In the genomic region with DNA sequence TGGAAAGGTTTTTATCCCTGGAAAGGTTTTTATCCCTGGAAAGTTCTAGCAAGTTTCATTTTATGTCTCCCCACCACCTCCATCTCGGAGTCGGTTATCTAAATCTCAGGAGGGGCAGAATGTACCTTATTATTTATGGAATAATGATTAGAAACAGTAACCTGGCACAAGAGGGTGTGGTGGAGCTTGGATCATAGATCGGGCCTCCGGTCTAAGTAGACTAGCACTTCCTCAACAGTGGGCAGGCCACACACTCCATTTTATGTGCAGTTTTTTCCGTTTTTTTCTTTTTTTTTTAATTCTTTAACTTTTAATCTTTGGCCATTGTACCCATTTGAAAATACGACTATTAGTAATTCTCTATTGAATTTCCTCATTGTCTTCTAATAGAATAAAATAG, we compare ENCODE assay signal across 15 mouse cellular contexts. TPM values are rescaled to one million over a fixed set of nuclear protein-coding genes. Genes with fewer than 3 reads are reported as not detected.
A peak's percentile ranks its signal among the peaks of the same experiment; 100 is the strongest.
DNase-seq lines count a peak whose midpoint lies in the region; ATAC-seq and TF ChIP-seq lines count a peak whose summit lies in the region.
"Had no signal": no experiment of that assay in that cellular context is flagged by ENCODE, and none has a peak within 500 bp of the region (broad histone marks: within the 10 kb centered on the region; RNA-seq: fewer than 3 reads in every experiment).

No protein-coding gene starts in this region.

- 0 out of 2 replicates have a peak overlapping the region, but pooled peaks have one; percentile 19 for H3K4me3 ChIP-seq in liver, adult 2 months (ENCODE audit: insufficient read depth, low read depth, low read length)
- no peak overlapping the region for H3K4me3 ChIP-seq in liver, embryonic 11.5 days (ENCODE audit: low read depth, low read length)
- H3K4me3 ChIP-seq in megakaryocyte, embryonic 14.5 days (replicated peaks) = peak overlapping the region; percentile 89
- no peak overlapping the region for H3K4me3 ChIP-seq in hindbrain, embryonic 11.5 days (ENCODE audit: low read depth, low read length)
- H3K4me3 ChIP-seq: limb, embryonic 12.5 days; midbrain, embryonic 13.5 days; neural tube, embryonic 13.5 days had no signal

- TF ChIP-seq CTCF in liver, adult 2 months (IDR thresholded peaks at IDR 0.05; ENCODE audit: low read depth, low read length) = no peak

- H3K27ac ChIP-seq in liver, adult 2 months (replicated peaks; ENCODE audit: insufficient read depth, low read depth, low read length) = peak overlapping the region; percentile 31; the same call in 1 of the 2 replicates
- H3K27ac ChIP-seq in liver, embryonic 11.5 days (ENCODE audit: low read depth, low read length) = no peak overlapping the region
- H3K27ac ChIP-seq in hindbrain, embryonic 11.5 days (ENCODE audit: low read depth, low read length) = no peak overlapping the region
- H3K27ac ChIP-seq: limb, embryonic 12.5 days; midbrain, embryonic 13.5 days; neural tube, embryonic 13.5 days had no signal

- peaks cover 10% of the 10 kb centered on the region; the same call in 1 of the 2 replicates for H3K36me3 ChIP-seq in liver, adult 2 months (ENCODE audit: control insufficient read depth, insufficient read depth, low read length)
- peaks cover 5% of the 10 kb centered on the region for H3K36me3 ChIP-seq in liver, embryonic 11.5 days (ENCODE audit: control insufficient read depth, insufficient read depth, low read length)
- H3K36me3 ChIP-seq in megakaryocyte, embryonic 14.5 days (replicated peaks; ENCODE audit: low read length) = peaks cover 46% of the 10 kb centered on the region
- no peaks in the 10 kb centered on the region for H3K36me3 ChIP-seq in hindbrain, embryonic 11.5 days (ENCODE audit: control insufficient read depth, insufficient read depth, low read length)
- H3K36me3 ChIP-seq: midbrain, embryonic 13.5 days; neural tube, embryonic 13.5 days had no signal

- WGBS in liver, adult 2 months = 83% methylated on average over 6 of the region's 6 CpGs
- WGBS in liver, embryonic 11.5 days = 87% methylated on average over 6 of the region's 6 CpGs
- WGBS in hindbrain, embryonic 11.5 days = 91% methylated on average over 6 of the region's 6 CpGs

- H3K9me3 ChIP-seq in liver, embryonic 11.5 days (ENCODE audit: control insufficient read depth, low read length) = no peaks in the 10 kb centered on the region; the same call in 1 of the 2 replicates
- peaks cover 7% of the 10 kb centered on the region; the same call in 1 of the 2 replicates for H3K9me3 ChIP-seq in megakaryocyte, embryonic 14.5 days
- H3K9me3 ChIP-seq in hindbrain, embryonic 11.5 days (ENCODE audit: control insufficient read depth, low read length) = no peaks in the 10 kb centered on the region
- H3K9me3 ChIP-seq: midbrain, embryonic 13.5 days; neural tube, embryonic 13.5 days had no signal

- H3K4me2 ChIP-seq in liver, embryonic 11.5 days = no peak overlapping the region
- H3K4me2 ChIP-seq in hindbrain, embryonic 11.5 days (replicated peaks; ENCODE audit: low read depth, low read length) = no peak overlapping the region
- H3K4me2 ChIP-seq: limb, embryonic 12.5 days; midbrain, embryonic 13.5 days; neural tube, embryonic 13.5 days had no signal

- no peak for TF ChIP-seq POLR2A in liver, adult 2 months (IDR thresholded peaks at IDR 0.05; ENCODE audit: extremely low read depth, insufficient read depth, low read length)

- no peaks in the 10 kb centered on the region for H3K27me3 ChIP-seq in liver, adult 2 months (ENCODE audit: control insufficient read depth, insufficient read depth, low read length)
- no peaks in the 10 kb centered on the region for H3K27me3 ChIP-seq in liver, embryonic 11.5 days (replicated peaks; ENCODE audit: control insufficient read depth, insufficient read depth, low read length)
- no peaks in the 10 kb centered on the region for H3K27me3 ChIP-seq in megakaryocyte, embryonic 14.5 days (replicated peaks)
- H3K27me3 ChIP-seq in hindbrain, embryonic 11.5 days (ENCODE audit: control insufficient read depth, insufficient read depth, low read length) = no peaks in the 10 kb centered on the region
- H3K27me3 ChIP-seq: limb, embryonic 12.5 days; midbrain, embryonic 13.5 days; neural tube, embryonic 13.5 days had no signal

- peaks cover 30% of the 10 kb centered on the region for H3K79me2 ChIP-seq in liver, adult 2 months (ENCODE audit: control insufficient read depth, insufficient read depth, low read length)

- no peak overlapping the region for H3K9ac ChIP-seq in liver, adult 2 months (ENCODE audit: low read depth, low read length)
- H3K9ac ChIP-seq in liver, embryonic 11.5 days (ENCODE audit: low read depth, low read length) = no peak overlapping the region
- H3K9ac ChIP-seq in hindbrain, embryonic 11.5 days (ENCODE audit: low read depth, low read length) = no peak overlapping the region
- H3K9ac ChIP-seq: limb, embryonic 12.5 days; midbrain, embryonic 13.5 days; neural tube, embryonic 13.5 days had no signal

- H3K4me1 ChIP-seq in liver, adult 2 months (ENCODE audit: control insufficient read depth, insufficient read depth, low read length) = no peaks in the 10 kb centered on the region; the same call in 1 of the 2 replicates
- H3K4me1 ChIP-seq in liver, embryonic 11.5 days (replicated peaks; ENCODE audit: control insufficient read depth, insufficient read depth, low read length) = no peaks in the 10 kb centered on the region
- peaks cover 35% of the 10 kb centered on the region for H3K4me1 ChIP-seq in megakaryocyte, embryonic 14.5 days
- H3K4me1 ChIP-seq in hindbrain, embryonic 11.5 days (replicated peaks; ENCODE audit: control insufficient read depth, insufficient read depth, low read length) = no peaks in the 10 kb centered on the region
- H3K4me1 ChIP-seq: midbrain, embryonic 13.5 days; neural tube, embryonic 13.5 days had no signal

- ATAC-seq in liver, embryonic 11.5 days (replicated peaks; ENCODE audit: low FRiP score) = no peak
- peak; percentile 22 for ATAC-seq in CD4-positive, CD25-positive, alpha-beta regulatory T cell, adult 4 months
- 0 out of 2 replicates have a peak, but pooled peaks have one; percentile 15 for ATAC-seq in common myeloid progenitor, adult 5-6 weeks (replicated peaks; ENCODE audit: low read depth, poor library complexity, severe bottlenecking)
- no peak for ATAC-seq in monocyte, adult 5-6 weeks (replicated peaks; ENCODE audit: insufficient number of reproducible peaks, low FRiP score, low TSS enrichment, poor library complexity, severe bottlenecking)
- no peak for ATAC-seq in hindbrain, embryonic 11.5 days (ENCODE audit: low FRiP score)
- ATAC-seq: midbrain, embryonic 13.5 days had no signal

- DNase-seq in liver, adult 2 months (ENCODE audit: extremely low read depth, low read depth, low spot score) = no peak
- no peak for DNase-seq in liver, embryonic 11.5 days (ENCODE audit: low spot score)
- DNase-seq in left cerebral cortex, adult 9 months (ENCODE audit: low spot score in 2 of 2) = no peak
- no peak for DNase-seq in hindbrain, embryonic 11.5 days (ENCODE audit: low spot score)
- DNase-seq: cerebellum, adult 8-10 months; heart, postnatal 10 days; kidney, adult 8-10 months; retina, postnatal 1 day had no signal

RNA-seq across cellular contexts. Expression of gene Casp8, which starts 8.4 kb away (rescaled TPM):
- total RNA-seq in liver, adult 2 months (2014; rRNA removed) = 14.6 and 20.1 TPM in 2 replicates
- polyA plus RNA-seq in liver, adult 2 months (2012; rRNA removed) = 2.7 and 3.9 TPM in 2 replicates
- polyA plus RNA-seq in liver, embryonic 11.5 days (2014; fragmentation: Nextera tagmentation; extraction: Ambion mirVana) = 28.8 and 30.3 TPM in 2 replicates
- polyA plus RNA-seq in CD4-positive, CD25-positive, alpha-beta regulatory T cell, adult 4 months (2017; shearing (Covaris generic)) = 100 to 1,000 TPM; 197 to 203 TPM
- 112 and 118 TPM in 2 replicates for total RNA-seq in common myeloid progenitor, adult 5-6 weeks (2017)
- 2.4 TPM in 1 of 2 replicates, not detected in the other for polyA plus RNA-seq in megakaryocyte, embryonic 14.5 days (2012; ENCODE audit: insufficient read depth, low replicate concordance)
- total RNA-seq in monocyte, adult 5-6 weeks (2017) = 112 to 160 TPM (median 128 TPM) in 3 replicates
- 12.3 and 16.8 TPM in 2 replicates for polyA plus RNA-seq in hindbrain, embryonic 11.5 days (2014; fragmentation: Nextera tagmentation; extraction: Ambion mirVana)

Comparison
In these comparisons a context has a peak if more than half of its experiments do, and no peak if none do; other contexts are left out.
1. H3K4me3 ChIP-seq: peak in liver, adult 2 months (single experiment) and megakaryocyte, embryonic 14.5 days (single experiment); none in liver, embryonic 11.5 days (single experiment) and hindbrain, embryonic 11.5 days (single experiment).
2. ATAC-seq: peak in CD4-positive, CD25-positive, alpha-beta regulatory T cell, adult 4 months (single experiment) and common myeloid progenitor, adult 5-6 weeks (single experiment); none in liver, embryonic 11.5 days (single experiment), monocyte, adult 5-6 weeks (single experiment) and hindbrain, embryonic 11.5 days (single experiment).